Mouse (Mus musculus) splenic B cell, adult 2 months (primary cell): Measurements from ENCODE around the gene Hoxc9.

Experiments used
- DNase-seq: peaks from one replicate; pipeline ENCODE4 v3.0.0-alpha.2; 2011; ENCODE audit warnings: low read depth, low spot score
- H3K27me3 ChIP-seq: 2 replicates; pipeline ENCODE4 v1.6.1; 2012; ENCODE audit warnings: mild to moderate bottlenecking, low read length, moderate library complexity, mixed read lengths; ENCODE audit not compliant: control insufficient read depth, poor library complexity, insufficient read depth, severe bottlenecking
- H3K36me3 ChIP-seq: 2 replicates; pipeline ENCODE4 v1.6.1; 2012; ENCODE audit warnings: mild to moderate bottlenecking, low read length, moderate library complexity, mixed read lengths; ENCODE audit not compliant: control insufficient read depth, poor library complexity, insufficient read depth, severe bottlenecking

The Hoxc9 gene

GRCm38 (mm10) chr15:102976171-102976570 is at the start of gene Hoxc9:
TSS of gene Hoxc9 (plus strand) at chr15:102976439.
- DNase-seq: no peak
- Histone ChIP-seq H3K27me3 (peaks cover 2% of the 10 kb centered on the region), H3K36me3 (no peaks in the 10 kb centered on the region)

DNA sequence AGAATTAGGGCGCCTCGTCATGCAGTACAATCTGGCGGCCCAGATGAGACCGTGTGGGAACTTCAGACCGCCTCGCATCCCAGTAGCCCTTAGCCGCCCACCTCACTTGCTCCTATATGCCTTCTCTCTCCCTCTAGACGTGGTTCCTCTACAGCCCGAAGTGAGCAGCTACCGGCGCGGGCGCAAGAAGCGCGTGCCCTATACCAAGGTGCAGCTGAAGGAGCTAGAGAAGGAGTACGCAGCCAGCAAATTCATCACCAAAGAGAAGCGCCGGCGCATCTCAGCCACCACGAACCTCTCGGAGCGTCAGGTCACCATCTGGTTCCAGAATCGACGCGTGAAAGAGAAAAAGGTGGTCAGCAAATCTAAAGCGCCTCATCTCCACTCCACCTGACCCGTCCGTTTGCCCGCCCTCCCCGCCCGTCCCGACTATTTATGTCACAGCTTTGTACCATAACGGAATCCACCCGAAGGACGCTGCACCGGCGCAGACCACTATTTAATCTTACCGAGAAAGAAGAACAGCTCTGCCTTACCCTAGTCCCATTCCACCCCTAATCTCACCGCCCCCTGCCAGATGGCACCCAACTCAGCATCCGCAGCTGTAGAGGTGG is 49.1 kb upstream of the Hoxc9 start:
- H3K36me3 ChIP-seq: no peaks in the 10 kb centered on the region
- DNase-seq: no peak
- no peaks in the 10 kb centered on the region; the same call in 1 of the 2 replicates for H3K27me3 ChIP-seq

DNA sequence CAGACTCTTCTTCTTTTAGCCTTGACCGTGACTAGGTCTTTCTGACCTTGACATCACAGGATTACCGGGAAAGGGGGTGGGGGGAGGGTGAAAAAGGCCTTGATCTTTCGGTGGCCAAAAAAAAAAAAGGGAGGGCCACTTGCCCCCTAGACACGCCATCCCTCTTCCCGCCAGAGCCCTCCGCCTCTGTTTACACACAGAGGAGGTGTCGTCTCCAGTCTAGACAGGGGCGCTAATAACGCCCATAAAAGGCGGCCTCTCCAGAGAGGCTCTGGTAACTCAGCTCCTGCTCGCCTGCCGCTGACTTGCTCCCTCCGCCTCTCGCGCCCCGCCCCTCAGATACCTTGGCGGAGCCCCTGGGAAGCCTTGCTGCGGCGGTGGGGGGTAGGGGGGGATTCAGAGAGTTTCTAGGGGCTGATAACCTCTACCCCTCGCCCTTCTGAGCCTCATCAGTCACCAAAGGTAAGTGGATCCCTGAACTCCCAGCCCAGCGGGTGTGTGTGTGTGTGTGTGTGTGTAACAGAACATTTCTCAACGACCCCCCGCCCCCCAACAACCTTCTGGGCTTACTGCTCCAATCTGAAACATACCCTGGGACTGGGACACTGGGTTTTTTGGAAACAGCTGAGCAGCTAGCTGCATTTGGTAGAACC is 44.4 kb upstream of the Hoxc9 start:
- Histone ChIP-seq H3K27me3 (no peaks in the 10 kb centered on the region; the same call in 1 of the 2 replicates), H3K36me3 (no peaks in the 10 kb centered on the region)
- no peak for DNase-seq

GRCm38 (mm10) chr15:102934438-102934837 is 41.8 kb upstream of the Hoxc9 start:
- H3K27me3 ChIP-seq: no peaks in the 10 kb centered on the region; the same call in 1 of the 2 replicates
- no peaks in the 10 kb centered on the region for H3K36me3 ChIP-seq
- DNase-seq: no peak

DNA sequence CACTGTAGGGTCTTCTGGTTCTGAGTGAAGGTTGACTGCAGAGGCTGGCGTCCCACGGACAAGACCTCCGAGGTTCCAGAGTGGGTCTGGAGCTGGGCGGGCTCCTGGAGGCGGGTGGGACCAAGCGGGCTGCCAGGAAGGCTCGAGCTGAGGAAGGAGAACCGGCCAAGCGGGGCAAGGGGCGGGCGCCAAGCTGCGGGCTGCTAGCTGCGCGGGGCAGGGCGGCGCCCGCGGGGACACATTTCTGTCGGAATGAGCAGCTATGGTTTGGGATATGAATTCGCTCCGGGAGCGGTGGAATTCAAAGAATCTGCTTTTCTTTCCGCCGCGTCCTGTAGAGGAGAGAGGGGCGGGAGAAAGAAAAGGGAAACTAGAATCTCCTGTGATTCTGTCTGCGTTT is 41.3 kb upstream of the Hoxc9 start:
- no peaks in the 10 kb centered on the region for H3K36me3 ChIP-seq
- no peaks in the 10 kb centered on the region; the same call in 1 of the 2 replicates for H3K27me3 ChIP-seq
- DNase-seq: no peak

GRCm38 (mm10) chr15:102936279-102936972 is 39.8 kb upstream of the Hoxc9 start, which contains the start of gene Hoxc12:
TSS of gene Hoxc12 (plus strand) at chr15:102936757.
- no peaks in the 10 kb centered on the region; the same call in 1 of the 2 replicates for H3K27me3 ChIP-seq
- H3K36me3 ChIP-seq: no peaks in the 10 kb centered on the region
- no peak for DNase-seq

DNA sequence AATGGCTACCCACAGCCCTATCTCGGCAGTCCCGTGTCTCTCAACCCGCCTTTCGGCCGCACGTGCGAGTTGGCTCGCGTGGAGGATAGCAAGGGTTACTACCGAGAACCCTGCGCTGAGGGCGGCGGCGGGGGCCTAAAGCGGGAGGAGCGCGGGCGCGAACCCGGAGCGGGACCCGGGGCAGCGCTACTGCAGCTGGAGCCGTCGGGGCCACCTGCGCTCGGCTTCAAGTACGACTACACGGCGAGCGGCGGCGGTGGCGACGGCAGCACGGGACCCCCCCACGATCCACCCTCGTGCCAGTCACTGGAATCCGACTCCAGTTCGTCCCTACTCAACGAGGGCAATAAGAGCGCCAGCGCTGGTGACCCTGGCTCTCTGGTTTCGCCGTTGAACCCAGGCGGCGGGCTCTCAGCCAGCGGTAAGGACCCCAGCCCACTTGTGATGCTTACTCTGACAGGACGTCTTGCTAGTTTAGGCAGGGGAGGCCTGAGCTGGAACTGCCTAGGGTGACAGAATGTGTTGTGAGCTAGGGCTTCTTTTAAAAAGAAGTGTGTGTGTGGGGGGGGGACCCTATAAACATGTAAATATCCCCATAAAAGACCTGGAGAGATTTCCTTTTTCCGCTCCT is 39.1 kb upstream of the Hoxc9 start:
- Histone ChIP-seq H3K27me3 (no peaks in the 10 kb centered on the region; the same call in 1 of the 2 replicates), H3K36me3 (no peaks in the 10 kb centered on the region)
- no peak for DNase-seq

DNA sequence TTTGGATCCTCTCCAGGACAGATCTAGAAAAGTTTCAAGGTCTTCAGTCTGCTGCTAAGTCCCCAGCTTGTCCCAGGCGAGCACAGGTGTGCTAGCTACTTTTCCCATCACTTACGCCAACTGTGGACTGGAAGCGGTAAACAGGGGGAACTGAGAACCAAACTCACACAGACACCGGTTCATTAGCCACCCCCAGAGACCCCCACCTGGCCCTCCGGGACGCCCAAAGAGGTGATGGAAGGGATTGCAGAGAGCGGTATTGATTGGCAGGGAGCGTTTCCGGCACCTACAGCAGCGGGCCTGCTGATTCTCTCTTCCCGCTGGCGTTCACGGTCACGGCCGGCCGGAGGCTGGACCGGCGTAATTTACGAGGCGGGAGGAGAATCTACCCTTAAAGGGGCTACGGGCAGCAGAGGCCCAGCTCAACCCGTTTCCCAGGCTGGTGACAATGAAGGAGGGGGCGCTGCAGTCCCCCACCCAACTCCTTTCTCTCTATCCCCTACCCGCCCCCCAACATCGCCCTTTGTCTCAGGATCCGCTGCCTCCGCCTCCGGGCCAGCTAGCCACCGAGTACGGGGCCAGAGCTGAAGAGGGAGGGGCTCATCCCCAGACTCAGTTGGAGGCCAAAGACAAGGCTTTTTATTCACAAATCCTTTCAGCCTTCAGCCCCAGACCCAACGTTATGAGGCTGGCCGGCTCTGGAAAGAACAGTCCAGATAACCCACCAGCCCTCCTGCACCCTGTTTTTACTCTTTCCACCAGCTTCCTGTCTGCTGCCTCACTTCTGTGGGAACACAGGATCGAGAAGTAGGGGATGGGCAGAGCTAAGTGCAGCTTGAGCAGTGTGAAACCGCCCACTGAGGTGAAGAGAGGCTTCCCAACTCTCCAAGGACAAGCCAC is 36.7 kb upstream of the Hoxc9 start:
- DNase-seq: no peak
- no peaks in the 10 kb centered on the region; the same call in 1 of the 2 replicates for H3K27me3 ChIP-seq
- no peaks in the 10 kb centered on the region for H3K36me3 ChIP-seq

DNA sequence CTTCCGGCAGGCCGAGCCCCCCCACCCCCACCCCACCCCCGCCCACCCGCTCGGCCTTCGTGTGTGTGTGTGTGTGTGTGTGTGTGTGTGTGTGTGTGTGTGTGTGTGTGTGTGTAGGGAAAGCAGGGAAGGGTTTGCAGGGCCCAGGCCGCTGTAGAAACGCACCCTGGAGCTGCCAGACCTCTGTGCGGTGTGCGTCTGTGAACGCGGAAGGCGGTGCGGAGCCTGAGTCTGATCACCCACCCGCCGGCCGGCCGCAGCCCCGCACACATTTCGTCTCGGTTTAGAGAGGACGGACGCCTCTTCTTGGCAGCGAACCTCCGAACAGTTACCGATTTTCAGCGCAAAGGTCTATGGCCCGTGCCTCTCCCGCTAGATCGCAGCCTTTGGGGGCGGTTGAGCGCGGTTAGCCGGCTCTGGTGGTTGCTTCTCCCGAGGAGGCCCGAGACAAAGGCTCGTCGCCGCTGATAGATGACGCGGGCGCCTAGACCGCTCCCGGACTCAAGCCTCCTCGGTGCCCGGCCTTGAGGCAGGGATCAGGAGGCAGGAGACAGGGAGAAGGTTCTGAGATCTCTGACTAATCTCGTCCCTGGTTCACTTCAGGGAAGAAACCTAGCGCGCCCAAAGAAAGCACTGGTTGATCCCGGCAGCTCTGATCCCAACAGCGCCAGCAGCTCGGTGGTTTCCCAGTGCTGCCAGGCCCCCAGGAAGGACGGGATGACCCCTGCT is 33.3 kb upstream of the Hoxc9 start:
- no peak for DNase-seq
- Histone ChIP-seq H3K27me3 (no peaks in the 10 kb centered on the region), H3K36me3 (no peaks in the 10 kb centered on the region)

DNA sequence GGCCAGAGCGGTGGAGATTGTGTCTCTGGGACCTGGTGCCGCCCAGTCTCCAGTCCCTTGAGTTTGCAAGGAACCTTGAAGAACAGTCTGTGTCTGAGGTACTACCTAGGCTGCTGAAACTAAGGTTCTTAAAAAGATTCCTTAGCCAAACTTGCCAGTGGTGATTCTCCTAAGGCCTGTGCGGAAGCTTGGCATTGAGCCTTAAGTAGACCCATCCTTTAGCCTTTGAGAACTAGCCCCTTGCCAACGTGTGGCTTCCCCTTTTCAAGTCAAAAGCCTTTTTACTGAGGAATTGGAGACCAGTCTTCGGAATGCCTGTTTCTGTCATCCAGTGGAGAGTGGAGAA is 32.8 kb upstream of the Hoxc9 start:
- Histone ChIP-seq H3K27me3 (no peaks in the 10 kb centered on the region), H3K36me3 (no peaks in the 10 kb centered on the region)
- no peak for DNase-seq

DNA sequence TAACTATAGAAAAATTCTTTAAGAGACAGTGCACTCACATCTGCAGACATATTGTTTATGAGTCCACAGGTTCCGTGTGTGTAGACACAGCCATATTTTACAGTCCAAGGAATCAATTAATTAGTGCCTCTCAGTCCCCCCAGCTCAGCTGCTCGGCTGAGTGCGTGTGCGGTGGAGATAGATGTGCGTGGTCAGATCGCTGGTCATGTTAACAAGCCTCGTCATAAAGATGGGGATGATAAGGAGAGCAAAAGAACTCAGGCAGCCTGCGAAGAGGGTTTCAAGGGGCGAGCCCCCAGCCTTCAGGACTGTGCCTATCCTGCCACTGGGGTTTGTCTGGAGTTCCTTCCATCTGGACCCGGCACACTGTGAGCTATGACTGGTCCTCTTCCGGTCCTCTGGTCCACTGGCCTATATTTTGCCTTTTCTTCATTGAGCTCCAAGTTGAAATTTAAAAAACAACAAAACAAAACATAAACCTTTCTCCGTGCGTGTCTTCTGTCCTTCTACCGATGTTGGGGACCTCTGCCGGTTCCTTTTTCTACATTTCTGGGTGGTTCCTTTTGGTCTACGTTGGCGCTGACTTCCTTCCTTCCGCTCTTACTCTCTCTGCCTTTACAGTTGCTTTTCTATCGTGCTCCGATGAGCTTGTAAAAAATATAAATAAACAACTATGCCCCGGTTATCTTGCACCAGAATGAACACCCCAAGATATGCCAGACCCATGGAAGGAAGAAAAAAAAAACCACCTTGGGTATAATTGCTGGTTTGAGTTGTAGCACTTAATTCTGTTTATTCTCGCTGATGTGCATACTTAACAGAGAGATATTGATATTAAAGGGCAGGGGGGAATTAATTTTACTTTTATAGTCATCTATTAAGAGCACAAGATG is 30.8 kb upstream of the Hoxc9 start:
- no peaks in the 10 kb centered on the region for H3K36me3 ChIP-seq
- no peak for DNase-seq

DNA sequence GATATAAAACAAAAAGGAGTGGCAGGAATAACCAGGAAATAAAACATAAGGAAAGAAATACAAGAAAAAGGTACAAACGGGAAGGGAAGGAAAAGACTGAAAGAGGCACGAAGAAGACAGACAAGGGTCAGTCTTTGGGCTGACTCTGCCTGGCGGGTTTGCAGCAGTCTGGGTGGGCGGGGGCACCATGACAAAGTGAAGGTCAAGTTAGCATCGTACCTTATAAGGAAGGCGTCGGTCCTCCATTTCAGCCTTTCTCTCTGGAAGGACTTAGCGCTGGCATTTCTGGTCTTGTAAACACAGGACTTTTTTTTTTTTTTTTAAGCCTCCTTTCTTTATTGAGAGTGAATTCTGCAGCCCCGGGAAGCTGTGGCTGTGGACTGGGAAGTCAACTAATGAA is 29.0 kb upstream of the Hoxc9 start:
- peaks cover 6% of the 10 kb centered on the region; the same call in 1 of the 2 replicates for H3K27me3 ChIP-seq
- H3K36me3 ChIP-seq: no peaks in the 10 kb centered on the region
- no peak for DNase-seq

More for the DNA sequence above, 30.8 kb upstream of the Hoxc9 start:
- peaks cover 6% of the 10 kb centered on the region; the same call in 1 of the 2 replicates for H3K27me3 ChIP-seq

DNA sequence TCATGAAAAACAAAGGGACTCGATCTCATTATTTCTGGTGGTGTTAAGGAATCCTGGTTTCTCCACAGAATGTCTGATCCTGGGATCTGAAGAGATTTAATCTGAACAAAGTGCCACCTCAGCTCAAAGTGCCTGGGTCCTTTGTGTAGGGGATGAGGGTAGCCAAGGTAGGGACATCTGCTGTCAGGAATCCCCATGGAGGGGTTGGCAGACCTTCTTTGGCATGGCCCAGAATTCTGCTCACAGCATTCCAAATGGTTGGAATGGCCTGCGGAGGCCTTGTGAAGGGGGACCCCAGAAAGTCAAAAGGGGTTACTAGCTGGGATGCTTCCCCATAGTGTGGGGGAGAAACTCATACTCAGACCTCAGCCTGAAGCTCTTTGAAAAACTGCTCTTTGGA is 27.4 kb upstream of the Hoxc9 start:
- H3K36me3 ChIP-seq: no peaks in the 10 kb centered on the region
- peaks cover 6% of the 10 kb centered on the region; the same call in 1 of the 2 replicates for H3K27me3 ChIP-seq
- DNase-seq: no peak
